In the genomic region with DNA sequence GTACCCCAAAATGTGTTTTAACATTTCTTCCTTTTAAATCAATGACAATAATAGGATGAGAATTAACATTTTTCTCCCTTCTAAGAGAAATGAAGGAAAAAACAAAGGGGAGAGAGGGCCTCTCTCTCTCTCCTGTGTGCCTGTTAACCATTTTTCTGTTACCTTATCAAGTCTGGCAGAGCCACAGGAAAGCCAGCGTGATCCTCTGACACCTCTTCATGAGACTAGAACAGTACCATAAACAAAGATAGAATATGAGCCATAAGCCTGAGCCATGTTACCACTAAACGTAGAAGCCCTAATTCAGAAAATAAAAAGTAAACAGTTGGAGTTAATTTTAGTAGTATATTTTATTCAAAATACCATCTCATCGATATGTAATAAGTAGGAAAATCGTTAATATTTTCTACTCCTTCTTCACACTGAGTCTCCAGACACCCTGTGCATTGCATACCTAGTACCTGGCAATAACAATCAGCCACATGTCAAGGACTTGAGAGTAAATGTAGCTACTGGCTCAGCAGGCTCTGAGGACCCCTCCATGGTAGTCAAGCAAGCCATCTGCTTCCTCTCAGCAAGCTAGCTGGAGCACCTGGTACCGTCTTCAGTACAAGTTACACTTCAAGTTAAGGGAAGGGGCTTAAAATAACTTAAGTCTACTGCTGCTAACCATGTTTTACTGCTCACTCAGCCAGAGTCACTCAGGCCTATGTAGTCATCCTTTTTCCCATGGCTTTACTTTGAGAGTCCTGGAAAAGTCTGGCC, we compare ENCODE assay signal across 8 mouse cellular contexts. TPM values are rescaled to one million over a fixed set of nuclear protein-coding genes. Genes with fewer than 3 reads are reported as not detected.
DNase-seq lines count a peak whose midpoint lies in the region; ATAC-seq lines count a peak whose summit lies in the region.

No protein-coding gene starts in this region.

- no peaks in the 10 kb centered on the region for H3K27me3 ChIP-seq in kidney, embryonic 16.5 days (ENCODE audit: insufficient read depth, low read length)
- H3K27me3 ChIP-seq in hindbrain, embryonic 12.5 days = no peaks in the 10 kb centered on the region
- H3K27me3 ChIP-seq in midbrain, embryonic 13.5 days = peaks cover 2% of the 10 kb centered on the region; the same call in 1 of the 2 replicates

- H3K9ac ChIP-seq in kidney, embryonic 16.5 days (replicated peaks; ENCODE audit: low read length) = peak overlapping the region; percentile 92
- H3K9ac ChIP-seq in hindbrain, embryonic 12.5 days = peak overlapping the region; percentile 78; the same call in 1 of the 2 replicates
- peak overlapping the region; percentile 29; the same call in 1 of the 2 replicates for H3K9ac ChIP-seq in midbrain, embryonic 13.5 days (replicated peaks)

- H3K4me3 ChIP-seq in kidney, embryonic 16.5 days (ENCODE audit: low read length) = peak overlapping the region; percentile 88
- H3K4me3 ChIP-seq in hindbrain, embryonic 12.5 days = peak overlapping the region; percentile 72
- peak overlapping the region; percentile 75 for H3K4me3 ChIP-seq in midbrain, embryonic 13.5 days (replicated peaks)

- peaks cover 54% of the 10 kb centered on the region for H3K4me1 ChIP-seq in kidney, embryonic 16.5 days (ENCODE audit: insufficient read depth, low read length)
- peaks cover 17% of the 10 kb centered on the region for H3K4me1 ChIP-seq in hindbrain, embryonic 12.5 days
- H3K4me1 ChIP-seq in midbrain, embryonic 13.5 days (replicated peaks) = peaks cover 22% of the 10 kb centered on the region

- no peaks in the 10 kb centered on the region for H3K9me3 ChIP-seq in kidney, embryonic 16.5 days (ENCODE audit: low read length)
- no peaks in the 10 kb centered on the region for H3K9me3 ChIP-seq in hindbrain, embryonic 12.5 days (replicated peaks)
- no peaks in the 10 kb centered on the region for H3K9me3 ChIP-seq in midbrain, embryonic 13.5 days

- peak overlapping the region; percentile 81 for H3K4me2 ChIP-seq in kidney, embryonic 16.5 days (replicated peaks; ENCODE audit: low read depth, low read length)
- peak overlapping the region; percentile 96 for H3K4me2 ChIP-seq in hindbrain, embryonic 12.5 days (replicated peaks)
- peak overlapping the region; percentile 98 for H3K4me2 ChIP-seq in midbrain, embryonic 13.5 days (replicated peaks)

- ATAC-seq in kidney, embryonic 16.5 days (ENCODE audit: low FRiP score, low TSS enrichment) = no peak
- ATAC-seq in hindbrain, embryonic 12.5 days (ENCODE audit: low FRiP score) = no peak
- ATAC-seq in midbrain, embryonic 13.5 days = no peak
- no peak for ATAC-seq in frontal cortex, adult (ENCODE audit: low TSS enrichment)

- H3K27ac ChIP-seq in kidney, embryonic 16.5 days (ENCODE audit: low read length) = no peak overlapping the region
- H3K27ac ChIP-seq in hindbrain, embryonic 12.5 days = no peak overlapping the region
- no peak overlapping the region for H3K27ac ChIP-seq in midbrain, embryonic 13.5 days

- H3K36me3 ChIP-seq in kidney, embryonic 16.5 days (ENCODE audit: insufficient read depth, low read length) = no peaks in the 10 kb centered on the region
- no peaks in the 10 kb centered on the region for H3K36me3 ChIP-seq in hindbrain, embryonic 12.5 days
- no peaks in the 10 kb centered on the region for H3K36me3 ChIP-seq in midbrain, embryonic 13.5 days

- 61% methylated on average over 5 of the region's 5 CpGs for WGBS in kidney, embryonic 16.5 days
- WGBS in hindbrain, embryonic 12.5 days = 66% methylated on average over 5 of the region's 5 CpGs
- WGBS in midbrain, embryonic 13.5 days = 80% methylated on average over 5 of the region's 5 CpGs

- DNase-seq in kidney, postnatal 10 days = no peak
- peak; percentile 66 to 67 for DNase-seq in cerebellum, postnatal 25 days
- DNase-seq in adrenal gland, postnatal 4 days (ENCODE audit: low spot score in 2 of 2) = no peak
- no peak for DNase-seq in spleen, adult 12 weeks (ENCODE audit: low spot score)

RNA-seq across cellular contexts. Expression of a gene that starts 2.2 kb away (rescaled TPM):
- polyA plus RNA-seq in kidney, embryonic 16.5 days (2015; fragmentation: Nextera tagmentation; extraction: Ambion mirVana) = 18.5 and 19.9 TPM in 2 replicates
- polyA plus RNA-seq in hindbrain, embryonic 12.5 days (2016; fragmentation: Nextera tagmentation; extraction: Ambion mirVana) = 7.3 and 7.7 TPM in 2 replicates
- polyA plus RNA-seq in midbrain, embryonic 13.5 days (2015; fragmentation: Nextera tagmentation; extraction: Ambion mirVana) = 3.1 and 3.3 TPM in 2 replicates
- 10 to 100 TPM; 18.1 to 21.3 TPM for total RNA-seq in adrenal gland, postnatal 4 days (2021)

Comparison
In these comparisons a context has a peak if more than half of its experiments do, and no peak if none do; other contexts are left out.
1. H3K9ac ChIP-seq: peak in every context shown above with its lines; median percentile 92 in kidney, embryonic 16.5 days; 78 in hindbrain, embryonic 12.5 days; 29 in midbrain, embryonic 13.5 days.
2. DNase-seq: peak in cerebellum, postnatal 25 days (2 of 2); none in kidney, postnatal 10 days (single experiment), adrenal gland, postnatal 4 days (0 of 2) and spleen, adult 12 weeks (single experiment).
3. Peak in every context shown above with its lines, with median percentiles within 50 percentile points of each other: H3K4me2 ChIP-seq and H3K4me3 ChIP-seq.